Mouse (Mus musculus) left cerebral cortex, postnatal 4 days (tissue): ENCODE data around the gene Cfdp1. TPM values are rescaled to one million over a fixed set of nuclear protein-coding genes. Genes with fewer than 3 reads are reported as not detected.

Experiments
- DNase-seq: peaks from one replicate; pipeline ENCODE4 v3.0.0-alpha.2; 2022
- intact Hi-C: fragments of 180-260 bp; cut with DNase I; formaldehyde crosslinking; loops from one replicate; pipeline ENCODE4 v1.15.1; 2025
- total RNA-seq, 2 experiments: library from RNA; stranded (reverse); gene quantifications; 2 replicates each; pipeline ENCODE4 v1.2.3; 2021

Cfdp1 gene
- total RNA-seq, 2 experiments from 2014 or later, result 110 to 114 TPM

- no peak for DNase-seq
- intact Hi-C loops, result no loop called here
Observed at GRCm38 (mm10) chr8:111803362-111803761, 50.7 kb downstream of the Cfdp1 start.

GRCm38 (mm10) chr8:111802256-111802655, 51.8 kb downstream of the Cfdp1 start:
- intact Hi-C loops, result no loop called here
- no peak for DNase-seq

- intact Hi-C loops, result no loop called here
- no peak for DNase-seq
Observed at GRCm38 (mm10) chr8:111801456-111801855, 52.6 kb downstream of the Cfdp1 start.

- DNase-seq, result no peak
- intact Hi-C loops, result no loop called here
Observed at GRCm38 (mm10) chr8:111796528-111796927, 57.6 kb downstream of the Cfdp1 start.

- intact Hi-C loops, result no loop called here
- DNase-seq, result no peak
Observed at GRCm38 (mm10) chr8:111793324-111793917, 60.7 kb downstream of the Cfdp1 start.

DNA sequence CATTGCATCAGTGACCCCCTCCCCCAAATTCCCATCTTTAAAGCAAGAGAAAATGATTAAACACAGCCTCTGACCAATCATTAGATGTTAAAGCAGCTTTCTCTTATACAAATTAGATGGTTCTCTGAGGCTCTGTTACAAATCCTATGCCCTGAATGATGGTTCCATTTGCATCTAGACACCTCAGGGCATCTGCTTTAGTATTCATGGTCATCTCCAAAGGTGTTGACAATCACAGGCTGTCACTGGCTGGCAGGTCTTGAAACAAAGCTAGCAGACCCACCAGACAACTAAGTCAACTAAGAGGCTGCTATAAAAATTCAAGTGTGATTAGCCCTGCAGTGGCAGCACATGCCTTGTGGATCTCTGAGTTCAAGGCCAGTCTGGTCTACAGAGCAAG, 64.5 kb downstream of the Cfdp1 start:
- intact Hi-C loops, result no loop called here

GRCm38 (mm10) chr8:111789200-111789599, 64.9 kb downstream of the Cfdp1 start:
- no peak for DNase-seq
- intact Hi-C loops, result no loop called here

More for the DNA sequence above, 64.5 kb downstream of the Cfdp1 start:
- no peak for DNase-seq

DNA sequence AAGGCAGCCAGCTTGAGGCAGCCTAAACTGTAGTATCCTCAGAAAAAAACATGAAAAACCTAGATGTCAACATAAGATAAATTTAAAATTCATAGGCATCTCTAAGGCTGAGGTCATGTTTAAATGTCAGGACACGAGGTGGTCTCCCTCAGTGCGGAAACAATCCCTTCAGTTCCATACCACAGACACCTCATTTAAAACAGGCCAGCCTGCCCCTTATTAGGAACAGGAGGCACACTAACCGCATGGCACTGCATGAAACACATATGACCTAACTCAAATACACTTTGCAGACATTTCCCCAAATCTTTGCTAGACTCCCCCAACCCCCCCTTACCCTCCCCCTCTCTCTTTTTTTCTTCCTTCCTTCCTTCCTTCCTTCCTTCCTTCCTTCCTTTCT, 65.6 kb downstream of the Cfdp1 start:
- intact Hi-C loops, result no loop called here

DNA sequence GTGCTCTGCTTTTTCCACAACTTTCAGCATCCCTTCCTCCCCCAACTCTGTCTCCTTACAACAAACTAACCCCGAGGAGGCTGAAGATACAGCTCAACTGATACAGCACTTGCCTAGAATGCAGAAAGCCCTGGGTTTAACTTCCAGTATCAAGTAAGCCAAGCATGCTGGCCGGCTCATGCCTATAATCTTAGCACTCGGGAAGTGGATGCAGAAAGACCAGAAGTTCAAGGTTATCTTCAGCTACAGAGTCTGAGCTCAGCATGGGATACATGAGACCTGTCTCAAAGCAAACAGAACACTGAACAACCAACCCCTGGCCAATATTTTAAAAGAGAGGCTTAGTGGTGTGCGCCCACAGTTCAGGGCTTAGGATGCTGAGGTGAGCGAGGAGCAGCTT, 66.0 kb downstream of the Cfdp1 start:
- intact Hi-C loops, result no loop called here
- DNase-seq, result no peak

More for the DNA sequence above, 65.6 kb downstream of the Cfdp1 start:
- no peak for DNase-seq

DNA sequence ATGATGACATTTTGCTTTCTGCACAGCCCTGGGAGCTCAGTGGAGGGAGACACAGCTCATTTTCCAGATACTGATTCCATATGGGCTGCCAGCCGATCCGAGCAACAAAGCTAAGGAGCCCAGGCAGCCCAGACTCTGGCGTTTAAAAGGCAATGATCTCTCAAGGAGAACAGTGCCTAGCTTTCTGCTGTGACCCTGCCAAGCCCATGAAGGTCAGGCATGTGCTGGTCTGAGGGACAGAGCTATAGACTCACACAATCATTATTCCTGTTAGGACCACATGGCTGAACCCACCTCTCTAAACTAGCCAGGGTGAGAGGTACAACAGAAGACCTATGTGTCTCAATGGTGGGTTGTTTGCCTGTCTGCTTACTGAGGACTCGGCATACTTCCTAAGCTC, 66.4 kb downstream of the Cfdp1 start:
- intact Hi-C loops, result no loop called here

GRCm38 (mm10) chr8:111786701-111787588, 67.1 kb downstream of the Cfdp1 start:
- intact Hi-C loops, result no loop called here
- DNase-seq, result peak; percentile 19

More for the DNA sequence above, 66.4 kb downstream of the Cfdp1 start:
- DNase-seq, result peak; percentile 21

DNA sequence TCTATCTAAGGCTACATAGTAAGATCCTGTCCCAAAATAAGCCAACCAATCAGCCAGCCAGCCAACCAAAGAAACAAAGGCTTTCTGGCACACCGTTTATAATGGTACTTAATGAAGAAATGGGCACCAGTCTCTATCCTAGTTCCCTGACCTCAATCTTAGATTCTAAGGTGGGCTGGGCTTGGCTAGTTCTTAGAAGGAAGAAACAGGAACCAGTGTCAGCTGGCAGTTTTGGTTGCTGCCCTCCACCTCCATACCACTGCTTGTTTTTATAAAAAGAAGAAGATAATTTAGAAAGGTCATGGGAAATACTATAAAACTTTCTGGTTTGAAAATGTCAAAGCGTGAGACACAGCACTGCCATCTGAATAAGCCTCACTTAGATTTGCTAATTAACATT, 68.0 kb downstream of the Cfdp1 start:
- no peak for DNase-seq
- intact Hi-C loops, result no loop called here

DNA sequence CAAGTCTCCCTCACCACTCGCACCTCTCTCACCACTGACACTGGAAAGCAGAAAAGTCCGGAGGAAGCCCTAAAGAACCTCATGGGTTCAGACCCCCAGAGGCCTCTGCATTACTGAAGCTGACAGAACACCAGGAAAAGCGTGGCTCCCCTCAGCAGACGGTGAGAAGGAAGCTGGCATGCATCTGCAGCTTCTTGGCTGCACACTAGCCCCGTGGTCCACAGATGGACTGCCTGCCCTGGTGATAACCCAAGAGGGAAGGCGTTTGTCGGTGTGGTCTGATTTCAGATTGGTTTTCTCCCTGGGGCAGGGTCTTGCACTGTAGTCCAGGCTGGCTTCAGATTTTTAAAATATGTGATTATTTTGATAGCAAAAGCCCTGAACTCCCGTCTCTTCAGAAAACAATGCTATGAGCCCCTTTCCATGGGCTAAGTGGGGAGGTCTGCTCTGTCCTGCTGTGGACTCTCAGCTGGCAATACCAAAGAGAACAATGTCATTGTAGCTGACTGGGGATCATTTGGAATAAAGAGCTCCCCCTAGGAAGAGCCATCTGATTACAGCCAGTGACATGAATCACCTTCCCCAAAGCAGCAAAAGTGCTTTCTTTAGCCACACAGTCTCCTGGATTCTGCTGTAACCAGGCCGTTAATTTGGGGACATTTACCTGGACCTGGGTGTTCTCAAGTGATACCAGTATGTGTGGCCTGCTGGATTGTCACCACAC, 71.3 kb downstream of the Cfdp1 start:
- intact Hi-C loops, result no loop called here
- DNase-seq, result peak; percentile 53

GRCm38 (mm10) chr8:111782161-111782560, 71.9 kb downstream of the Cfdp1 start:
- no peak for DNase-seq
- intact Hi-C loops, result no loop called here

DNA sequence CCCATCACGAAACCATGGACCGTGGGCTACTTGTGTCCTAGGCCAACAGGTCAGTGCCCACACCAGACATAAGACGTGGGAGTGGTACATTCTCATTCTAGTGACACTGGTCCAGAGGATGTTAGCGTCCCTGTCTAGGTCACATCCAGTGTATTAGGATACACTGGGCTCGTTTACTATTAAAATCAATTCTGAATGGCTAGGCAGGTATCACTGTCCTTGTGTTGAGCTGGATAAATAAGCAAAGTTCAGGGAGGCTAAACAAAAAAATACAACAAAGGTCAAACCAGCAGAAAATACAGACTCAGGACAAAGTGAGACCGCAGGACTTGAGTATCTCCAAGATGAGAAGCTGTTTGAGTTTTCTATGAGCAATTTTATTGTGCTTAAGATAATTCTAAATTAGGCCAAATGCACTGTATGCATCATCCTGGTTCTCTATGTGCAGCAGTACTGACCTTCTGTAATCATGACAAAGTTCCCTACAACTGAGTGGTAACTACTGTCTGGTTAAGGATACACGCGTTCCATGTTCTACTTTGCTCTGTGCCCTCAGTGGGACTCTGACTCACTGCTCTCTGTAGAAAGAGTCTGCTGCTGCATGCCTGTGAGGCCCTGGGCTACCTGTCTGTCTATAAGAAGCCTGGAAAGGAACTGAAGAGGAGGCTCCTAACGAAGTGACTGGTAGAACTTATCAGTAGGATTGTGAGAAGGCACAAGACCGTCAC, 73.2 kb downstream of the Cfdp1 start:
- intact Hi-C loops, result no loop called here
- DNase-seq, result no peak

GRCm38 (mm10) chr8:111779690-111780089, 74.4 kb downstream of the Cfdp1 start:
- DNase-seq, result no peak
- intact Hi-C loops, result no loop called here

GRCm38 (mm10) chr8:111778801-111779200, 75.3 kb downstream of the Cfdp1 start:
- DNase-seq, result peak; percentile 18
- intact Hi-C loops, result no loop called here

DNA sequence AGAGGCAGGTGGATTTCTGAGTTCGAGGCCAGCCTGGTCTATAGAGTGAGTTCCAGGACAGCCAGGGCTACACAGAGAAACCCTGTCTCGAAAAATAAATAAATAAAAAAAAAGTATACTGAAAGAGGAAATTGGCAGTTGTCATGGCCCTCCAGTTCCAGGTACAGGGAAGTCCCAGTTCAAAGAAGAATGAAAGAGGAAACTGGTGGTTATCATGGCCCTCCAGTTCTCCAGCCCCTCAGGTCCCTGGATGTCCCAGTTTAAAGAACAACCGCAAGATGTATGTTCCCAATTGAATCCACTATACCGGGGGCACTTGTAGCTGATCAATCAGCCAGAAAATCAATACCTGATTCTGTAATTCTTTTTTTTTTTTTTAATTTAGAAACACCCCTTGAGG, 77.6 kb downstream of the Cfdp1 start:
- no peak for DNase-seq
- intact Hi-C loops, result no loop called here

- intact Hi-C loops, result no loop called here
Observed at GRCm38 (mm10) chr8:111775766-111776165, 78.3 kb downstream of the Cfdp1 start.

DNA sequence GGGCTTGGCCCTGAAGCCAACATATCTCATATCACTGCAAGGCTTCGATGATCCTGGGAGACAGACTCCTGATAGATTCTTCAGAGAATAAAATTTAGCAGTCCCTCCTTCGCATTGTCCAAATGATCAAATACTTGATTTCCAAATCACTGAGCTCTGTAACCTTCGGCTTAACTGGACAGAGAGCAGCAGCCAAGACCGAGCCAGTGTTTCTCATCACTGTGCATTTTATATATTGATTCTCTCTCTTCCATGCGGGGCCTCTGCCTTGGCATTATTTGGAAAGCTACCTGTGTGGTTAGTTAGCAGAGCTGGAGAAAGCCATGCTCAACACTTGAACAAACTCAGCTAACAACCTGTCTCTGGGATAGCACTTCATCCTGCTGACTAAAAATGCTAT, 80.6 kb downstream of the Cfdp1 start:
- no peak for DNase-seq
- intact Hi-C loops, result no loop called here

More at GRCm38 (mm10) chr8:111775766-111776165, 78.3 kb downstream of the Cfdp1 start:
- DNase-seq, result no peak

- no peak for DNase-seq
- intact Hi-C loops, result no loop called here
Observed at GRCm38 (mm10) chr8:111773057-111773456, 81.0 kb downstream of the Cfdp1 start.
